Mouse (Mus musculus) thymus, postnatal 36 days (tissue): ENCODE data around the gene Lpin2.

ENCODE experiments used
- DNase-seq, 2 experiments: peaks; one replicate each; pipeline ENCODE4 v3.0.0; 2022; ENCODE audit warnings: mixed read lengths in 2 of 2

Lpin2 gene

DNA sequence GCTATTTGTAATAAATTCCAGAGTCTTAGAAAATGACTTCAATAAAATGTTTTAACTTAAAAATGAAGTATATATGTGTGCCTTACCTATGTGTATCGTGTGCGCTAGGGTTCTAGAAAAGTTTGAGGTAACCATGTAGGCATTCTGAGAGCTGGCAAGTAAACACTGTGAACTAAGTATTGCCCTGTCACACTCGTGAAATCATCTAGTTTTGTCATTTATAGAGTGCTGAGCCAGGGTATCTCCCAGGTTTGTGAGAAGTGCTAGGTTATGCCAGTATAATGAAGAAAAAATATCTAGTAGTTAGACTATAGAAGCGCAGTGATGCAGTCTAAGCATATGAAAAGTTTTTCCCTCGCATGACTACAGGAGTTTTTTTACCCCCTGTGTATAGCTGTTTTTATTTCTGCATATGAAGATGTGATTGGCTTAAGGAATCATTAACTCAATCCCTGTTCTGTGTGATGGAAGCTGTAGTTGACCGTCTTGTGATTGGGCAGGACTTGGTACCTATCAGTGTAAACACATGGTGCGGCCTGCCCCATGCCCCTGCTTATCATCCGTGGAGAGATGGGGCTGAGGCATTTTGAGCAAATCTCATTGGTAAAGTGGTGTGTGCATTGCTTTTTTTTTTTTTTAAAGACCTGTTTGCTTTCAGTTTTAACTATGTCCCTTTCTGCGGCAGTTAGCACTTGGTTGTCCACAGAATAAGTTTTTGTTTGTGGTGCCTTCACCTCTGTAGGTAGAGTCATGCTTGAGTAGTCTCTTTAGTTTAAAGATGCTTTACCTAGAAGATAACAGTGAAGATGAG is 21.8 kb downstream of the Lpin2 start:
- DNase-seq, result no peak

DNA sequence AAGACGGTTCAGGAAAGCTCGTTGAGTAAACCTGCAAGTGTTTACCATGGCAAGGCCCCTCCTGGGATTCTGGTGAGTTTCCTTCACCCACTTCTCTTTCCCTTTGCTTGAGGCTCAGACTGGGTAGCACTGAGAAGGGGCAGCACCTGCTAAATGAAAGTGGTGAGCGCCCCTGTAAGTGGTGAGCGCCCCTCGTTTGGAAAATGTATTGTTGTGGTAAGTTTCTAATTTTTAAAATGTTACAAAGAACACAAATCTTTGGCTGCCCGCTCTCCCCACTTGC is 22.4 kb downstream of the Lpin2 start:
- no peak for DNase-seq

DNA sequence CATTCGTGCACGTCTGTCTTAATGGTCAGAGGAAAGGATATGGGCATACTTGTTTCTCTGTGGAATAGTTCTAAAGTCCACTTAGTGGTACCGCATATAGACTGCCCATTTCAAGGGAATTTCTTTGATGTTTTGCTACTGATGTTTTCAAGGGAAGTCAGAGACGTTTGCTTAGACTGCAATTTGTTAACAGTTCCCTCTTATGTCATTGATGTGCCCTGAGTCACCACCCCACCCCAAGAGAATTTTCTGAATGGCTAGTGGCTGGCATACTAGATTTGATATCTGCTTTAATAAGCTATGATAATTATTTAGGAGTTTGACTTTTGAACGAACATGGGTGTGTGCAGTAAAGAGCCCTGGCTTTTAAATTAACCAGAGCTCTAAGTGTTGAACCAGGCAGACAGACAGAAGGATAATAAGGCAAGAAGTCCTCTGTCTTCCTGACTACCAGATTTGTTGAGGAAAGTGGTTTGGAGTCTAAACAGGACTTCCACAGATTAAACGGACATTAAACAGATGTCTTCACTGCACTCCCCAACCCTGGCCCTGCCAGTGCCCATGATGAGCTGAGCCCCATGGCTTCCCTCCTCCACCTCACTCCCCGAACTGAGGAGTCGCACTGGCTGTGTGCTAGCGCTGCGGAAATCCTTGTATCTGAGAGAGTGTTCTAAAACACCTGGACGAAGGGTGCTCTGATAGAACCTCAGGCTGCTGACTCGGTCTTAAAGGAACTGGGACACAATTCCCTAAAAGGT is 24.0 kb downstream of the Lpin2 start:
- DNase-seq, result no peak

DNA sequence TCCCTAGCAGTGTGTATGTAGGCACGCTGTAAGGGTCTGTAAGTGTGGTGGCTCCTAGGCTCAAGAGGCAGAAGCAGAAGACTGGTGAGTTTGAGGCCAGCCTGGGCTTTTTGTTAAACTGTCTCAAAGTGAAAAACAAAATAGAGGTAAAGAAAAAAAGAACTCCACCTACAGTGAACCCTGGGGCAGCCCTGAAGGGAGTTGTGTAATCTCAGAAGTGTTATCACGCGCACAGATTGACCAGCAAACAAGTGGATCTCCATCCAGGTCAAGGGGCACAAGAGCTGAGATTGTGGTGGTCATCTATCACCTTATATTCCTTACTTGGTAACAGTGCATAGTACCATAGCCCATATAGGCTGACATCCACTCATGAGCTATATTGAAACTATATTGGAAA is 24.9 kb downstream of the Lpin2 start:
- no peak for DNase-seq

DNA sequence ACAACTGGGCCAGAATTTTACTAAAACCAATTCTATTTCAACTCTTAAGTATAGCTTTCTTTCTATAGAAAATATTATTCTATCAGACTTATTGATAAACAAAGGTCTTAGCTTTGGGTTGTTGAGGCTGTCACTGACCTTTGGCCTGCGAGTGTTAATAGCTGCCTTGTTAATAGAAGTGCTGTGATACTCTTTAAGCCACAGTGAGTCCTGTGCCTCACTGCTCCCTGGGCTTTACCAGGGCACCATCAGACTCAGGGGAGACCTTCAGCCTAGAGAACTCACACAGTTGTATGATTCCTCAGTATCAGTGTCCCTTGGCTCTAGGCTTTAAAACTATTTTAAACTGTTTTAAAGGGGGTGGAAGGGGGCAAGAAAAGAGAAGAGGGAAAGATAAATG is 26.0 kb downstream of the Lpin2 start:
- DNase-seq, result no peak

DNA sequence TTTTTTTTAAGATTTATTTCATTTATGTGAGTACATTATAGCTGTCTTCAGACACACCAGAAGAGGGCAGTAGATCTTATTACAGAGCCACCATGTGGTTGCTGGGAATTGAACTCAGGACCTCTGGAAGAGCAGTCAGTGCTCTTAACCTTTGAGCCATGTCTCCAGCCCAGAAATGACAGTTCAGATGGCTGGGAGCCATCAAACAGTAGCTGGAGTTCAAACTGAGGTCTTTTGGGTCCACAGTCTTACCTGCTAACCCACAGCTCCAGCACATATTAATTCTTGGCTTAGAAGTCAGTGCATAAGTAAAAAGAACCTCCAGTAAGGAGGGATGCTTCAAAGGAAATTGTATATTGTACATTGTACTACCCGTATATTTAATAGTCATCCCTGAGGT is 26.6 kb downstream of the Lpin2 start:
- DNase-seq, result no peak

DNA sequence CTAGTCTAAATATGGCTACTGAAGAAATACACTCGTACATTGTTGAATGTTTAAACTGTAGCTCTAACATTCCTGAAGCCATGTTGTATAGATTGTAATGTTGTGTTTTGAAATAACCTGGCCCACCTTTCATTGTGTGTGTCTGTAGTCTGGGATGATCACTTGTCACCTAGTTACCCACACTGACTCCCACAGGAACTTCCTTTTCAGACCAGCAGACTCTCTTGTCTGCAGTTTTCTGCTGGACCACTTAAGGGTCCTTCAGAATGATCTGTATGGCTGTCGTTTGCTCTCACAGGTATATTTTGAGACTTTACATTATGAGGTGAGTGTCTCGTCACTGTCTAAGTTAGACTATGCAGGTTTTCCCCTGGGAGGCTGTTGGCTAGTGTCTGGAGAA is 27.6 kb downstream of the Lpin2 start:
- no peak for DNase-seq

DNA sequence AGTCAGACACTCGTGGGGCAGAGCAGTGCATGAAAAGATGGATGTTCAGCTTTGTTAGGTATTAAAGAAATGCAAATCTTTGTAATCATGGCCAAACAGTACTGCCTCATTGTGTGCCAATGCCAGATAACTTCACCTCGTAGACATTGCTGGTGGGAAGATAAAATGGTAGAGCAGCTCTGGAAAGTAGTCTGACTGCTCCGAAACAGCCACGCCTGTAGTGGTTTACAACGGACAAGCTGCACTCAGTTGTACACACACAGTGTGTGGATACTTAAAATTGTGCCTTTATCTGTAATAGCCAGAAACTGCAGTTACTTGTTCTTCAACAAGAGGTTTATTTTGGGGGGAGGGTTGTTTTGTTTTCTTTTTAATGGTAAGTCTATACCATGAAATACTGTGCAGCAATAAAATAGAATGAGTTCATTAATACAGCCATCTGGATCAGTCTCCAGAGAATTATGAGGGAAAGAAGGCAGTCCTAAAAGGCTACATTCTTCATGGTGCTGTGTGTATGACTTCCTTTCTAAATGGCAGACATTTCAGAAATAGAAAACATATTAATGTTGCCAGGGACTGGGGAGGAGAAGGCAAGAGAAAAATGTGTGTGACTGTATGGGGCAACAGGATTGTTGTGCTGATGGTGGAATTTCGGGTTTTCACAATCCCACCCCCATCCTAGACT is 29.7 kb downstream of the Lpin2 start:
- DNase-seq, result no peak

DNA sequence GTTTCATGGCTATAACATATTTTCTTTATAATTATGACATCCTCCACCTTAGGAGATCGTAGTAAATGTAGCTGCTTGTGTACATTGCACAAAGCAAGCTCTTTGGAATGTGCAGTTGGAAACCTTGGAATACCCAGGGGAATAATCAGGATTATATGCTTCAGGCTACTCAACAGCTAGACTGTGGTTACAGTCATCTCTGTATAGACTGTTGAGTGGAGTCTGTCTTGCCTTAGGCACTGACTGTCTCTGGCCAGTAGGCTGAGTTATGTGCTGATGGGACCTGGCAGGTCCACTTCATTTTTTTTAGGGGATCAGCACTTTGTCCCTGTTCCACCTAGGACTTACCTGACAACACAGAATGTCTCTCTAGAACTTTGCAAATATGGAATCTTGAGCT is 31.3 kb downstream of the Lpin2 start:
- DNase-seq, result no peak

DNA sequence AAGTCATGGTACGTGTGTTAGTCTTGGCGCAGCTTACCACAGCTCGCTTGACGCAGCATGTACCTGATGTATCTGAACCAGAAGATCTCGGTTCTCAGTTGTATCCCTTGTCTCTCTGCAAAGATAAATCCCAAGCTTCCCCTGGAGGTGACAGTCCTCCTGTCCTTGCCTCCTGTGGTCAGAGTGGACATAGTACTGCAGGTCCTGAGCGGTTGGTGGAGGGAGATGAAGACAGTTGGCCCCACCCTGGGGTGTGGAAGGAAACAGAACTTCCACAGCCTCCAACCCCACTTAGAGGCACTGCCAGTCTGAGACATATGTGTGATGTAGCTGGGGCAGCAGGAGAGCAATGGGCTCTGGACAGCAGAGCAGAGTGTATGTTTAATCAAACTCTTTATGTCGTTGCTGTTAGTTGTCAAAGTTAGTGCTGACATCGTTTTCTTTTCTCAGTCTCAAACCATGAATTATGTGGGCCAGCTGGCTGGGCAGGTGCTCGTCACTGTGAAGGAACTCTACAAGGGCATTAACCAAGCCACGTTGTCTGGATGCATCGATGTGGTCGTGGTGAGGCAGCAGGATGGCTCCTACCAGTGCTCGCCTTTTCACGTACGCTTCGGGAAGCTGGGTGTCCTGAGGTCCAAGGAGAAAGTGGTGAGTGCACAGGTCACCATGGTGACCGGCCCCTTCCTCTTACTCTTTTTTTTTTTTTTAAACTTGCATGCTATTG is 32.3 kb downstream of the Lpin2 start:
- DNase-seq, result no peak

DNA sequence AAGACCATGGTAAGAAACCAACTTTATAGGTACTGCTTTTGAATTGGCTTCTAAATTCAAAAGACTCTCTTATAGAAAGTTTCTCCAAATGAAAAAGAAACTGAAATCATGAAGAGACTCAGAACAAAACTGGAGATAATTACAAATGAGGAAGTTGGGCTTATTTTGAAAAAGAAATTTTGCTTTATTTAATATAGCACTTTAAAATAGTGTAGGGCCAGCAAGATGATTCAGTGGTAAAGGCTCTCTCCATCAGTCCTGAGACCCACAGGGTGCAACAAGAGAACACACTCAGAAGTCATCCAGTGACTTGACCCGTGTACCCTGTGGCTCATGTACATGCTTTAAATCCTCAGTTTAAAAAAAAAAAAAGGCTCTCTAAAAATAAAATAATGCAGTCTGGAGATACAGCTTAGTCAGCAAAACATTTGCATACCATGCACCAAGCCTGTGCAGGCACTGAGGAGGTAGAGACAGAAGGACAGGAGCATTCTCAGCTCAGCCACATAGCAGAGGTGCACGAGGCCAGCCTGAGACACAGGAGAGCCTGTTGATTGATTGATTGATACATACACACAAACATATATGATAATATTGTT is 33.0 kb downstream of the Lpin2 start:
- no peak for DNase-seq

DNA sequence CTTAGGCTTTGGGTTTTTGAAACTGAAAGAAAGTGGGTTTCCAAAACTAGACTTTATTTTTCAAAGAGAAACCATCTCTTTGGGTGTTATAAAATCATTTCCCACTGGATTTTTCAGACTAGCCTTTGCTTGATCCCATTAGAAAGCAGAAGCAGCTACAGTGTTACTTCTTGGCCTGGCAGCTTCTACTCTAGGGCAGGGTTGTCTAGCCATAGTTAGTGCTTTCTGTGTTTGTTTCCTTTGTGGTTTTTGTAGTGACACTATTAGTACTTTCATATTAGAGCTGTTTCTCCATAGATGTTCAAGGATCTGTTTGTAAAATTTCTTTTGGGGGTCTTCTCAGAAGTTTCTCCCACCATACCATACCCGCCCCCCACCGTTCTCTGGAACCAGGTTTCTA is 33.9 kb downstream of the Lpin2 start:
- no peak for DNase-seq

DNA sequence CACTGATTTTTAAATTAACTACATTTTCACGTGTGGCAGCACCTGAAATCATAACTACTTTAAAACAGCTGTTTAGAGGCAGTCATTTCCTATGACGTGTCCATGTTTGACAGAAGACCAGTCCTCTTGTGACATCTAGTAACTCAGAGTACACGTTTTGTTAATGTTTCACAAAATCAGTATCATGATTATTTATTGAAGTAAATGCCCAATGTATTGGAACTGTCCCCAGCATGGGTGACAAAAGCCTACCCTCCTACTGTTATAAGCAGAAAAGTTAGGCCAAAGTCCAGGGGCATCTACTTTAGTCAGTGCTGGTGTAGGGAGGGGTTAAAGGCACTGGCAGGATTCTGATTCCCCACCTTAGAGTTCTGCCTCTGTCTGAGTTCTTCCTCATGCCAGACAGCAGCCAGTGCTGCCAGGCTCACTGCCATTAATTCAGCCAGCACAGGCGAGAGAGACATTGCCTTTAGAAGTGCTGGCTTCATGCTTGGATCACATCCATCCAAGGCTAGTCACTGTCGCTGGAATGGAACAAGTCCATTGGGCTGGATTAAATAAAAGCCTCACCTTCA is 34.8 kb downstream of the Lpin2 start:
- no peak for DNase-seq

DNA sequence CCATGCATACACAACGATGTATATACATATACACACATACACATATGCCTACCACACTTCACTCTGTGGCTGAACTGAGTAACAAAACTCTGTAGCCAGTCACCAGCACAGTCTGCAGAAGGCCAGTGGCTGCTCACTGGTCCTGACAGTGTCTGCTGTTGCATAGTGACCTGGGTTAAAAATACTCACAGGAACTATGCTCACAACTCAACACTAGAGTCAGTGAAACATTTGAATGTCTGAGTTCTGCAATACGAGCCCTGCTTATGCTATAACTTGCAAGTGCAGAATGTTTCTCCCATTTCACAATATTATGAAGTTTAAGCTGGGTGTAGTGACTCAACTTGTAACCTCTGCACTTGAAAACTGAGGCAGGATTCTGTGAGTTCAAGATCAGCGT is 39.0 kb downstream of the Lpin2 start:
- no peak for DNase-seq

DNA sequence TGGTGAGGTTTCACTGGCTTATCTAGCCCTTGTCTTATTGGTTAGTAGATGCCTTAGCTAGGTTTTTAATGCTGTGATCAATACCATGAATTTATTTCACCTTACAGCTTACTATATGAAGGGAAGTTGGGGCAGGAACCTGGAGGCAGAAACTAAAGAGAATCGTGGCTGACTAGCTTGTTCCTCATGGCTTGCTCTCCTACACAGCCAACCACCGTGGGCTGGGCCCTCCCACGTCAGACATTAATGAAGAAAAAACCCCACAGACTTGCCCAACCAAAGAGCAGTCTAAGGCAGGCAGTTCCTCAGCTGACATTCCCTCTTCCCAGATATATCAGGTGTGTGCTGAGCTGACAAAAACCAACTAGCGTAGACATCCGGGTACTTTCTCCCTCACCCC is 41.3 kb downstream of the Lpin2 start:
- no peak for DNase-seq

DNA sequence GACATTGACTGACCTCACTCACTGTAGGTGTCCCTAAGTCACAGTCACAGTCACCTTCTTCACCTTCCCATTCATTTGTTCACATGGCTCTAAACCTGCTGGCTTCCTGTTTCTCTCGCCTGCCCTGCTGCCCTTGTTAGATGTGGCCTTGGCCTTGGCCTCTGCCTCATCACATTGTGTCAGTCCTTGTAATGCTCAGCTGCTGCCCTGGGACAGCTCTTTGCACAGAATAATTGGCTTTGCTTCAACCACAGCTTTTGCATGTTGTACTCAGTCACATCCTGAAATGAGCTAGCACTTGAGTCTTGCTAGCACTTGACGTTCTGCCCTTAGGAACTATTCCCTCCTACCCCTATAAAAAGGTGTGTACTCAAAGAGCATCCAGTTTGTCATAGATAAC is 42.2 kb downstream of the Lpin2 start:
- DNase-seq, result no peak

DNA sequence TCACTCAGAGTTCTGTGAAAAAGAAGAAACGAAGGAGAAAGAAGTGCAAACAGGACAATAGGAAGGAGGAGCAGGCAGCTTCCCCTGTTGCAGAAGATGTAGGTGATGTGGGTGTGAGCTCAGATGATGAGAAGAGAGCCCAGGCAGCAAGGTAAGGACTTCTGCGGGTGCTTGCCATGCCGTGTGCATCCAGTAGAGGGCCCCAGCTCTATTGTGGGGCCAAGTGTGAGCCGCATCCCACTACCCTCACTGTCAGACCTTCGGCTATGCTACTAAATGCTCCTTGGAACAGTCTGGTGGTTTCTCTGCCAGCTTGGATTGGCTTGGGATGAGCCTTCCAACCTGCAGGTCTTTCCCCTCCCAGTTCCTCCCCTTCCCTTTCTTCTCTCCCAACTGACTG is 42.7 kb downstream of the Lpin2 start:
- DNase-seq, result peak; percentile 37 to 46

DNA sequence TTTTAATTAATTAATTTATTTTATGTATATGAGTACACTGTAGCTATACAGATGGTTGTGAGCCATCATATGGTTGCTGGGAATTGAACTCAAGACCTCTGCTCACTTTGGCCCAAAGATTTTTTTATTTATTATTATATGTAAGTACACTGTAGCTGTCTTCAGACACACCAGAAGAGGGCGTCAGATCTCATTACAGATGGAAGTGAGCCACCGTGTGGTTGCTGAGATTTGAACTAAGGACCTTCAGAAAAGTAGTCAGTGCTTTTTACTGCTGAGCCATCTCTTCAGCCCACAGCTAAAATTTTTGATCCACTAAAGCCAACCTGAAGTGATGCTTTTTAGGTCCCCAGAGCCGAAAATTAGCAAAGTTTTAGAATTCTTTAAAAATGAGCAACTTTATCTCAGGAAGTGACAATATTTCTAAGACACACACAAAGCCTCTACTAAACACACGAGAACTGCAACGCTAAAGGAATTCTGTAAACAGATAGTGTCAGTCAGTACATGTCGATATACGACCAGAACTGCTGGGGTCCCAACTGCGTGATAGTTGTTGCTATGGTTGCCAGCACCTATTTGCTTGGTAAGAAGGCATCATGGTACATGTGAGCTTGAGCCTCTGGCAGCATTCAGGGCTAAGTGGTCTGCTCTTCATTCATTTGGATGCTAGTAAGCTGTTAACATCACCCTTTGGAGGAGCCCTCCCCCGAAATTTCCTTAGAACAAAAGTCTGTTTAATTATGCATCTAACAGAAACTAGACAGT is 45.0 kb downstream of the Lpin2 start:
- no peak for DNase-seq

DNA sequence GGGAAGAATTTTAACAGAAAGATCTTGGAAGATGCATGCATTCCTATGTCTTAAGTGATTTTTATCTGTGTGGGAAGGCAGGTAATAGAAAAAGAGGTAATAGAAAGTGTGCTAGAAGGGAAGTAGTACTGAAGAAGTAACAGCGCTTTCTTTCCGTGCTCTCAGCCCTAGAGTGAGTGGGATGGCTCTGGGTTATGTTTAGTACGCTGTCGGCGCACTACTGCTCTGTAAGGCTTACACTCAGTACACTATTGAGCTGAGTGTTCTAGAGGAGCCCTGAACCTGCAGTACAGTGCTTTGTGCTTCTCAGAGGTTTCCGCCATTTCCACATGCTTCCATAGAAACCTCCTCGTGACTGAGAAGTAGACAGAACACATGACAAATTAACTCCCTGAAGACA is 46.3 kb downstream of the Lpin2 start:
- no peak for DNase-seq

DNA sequence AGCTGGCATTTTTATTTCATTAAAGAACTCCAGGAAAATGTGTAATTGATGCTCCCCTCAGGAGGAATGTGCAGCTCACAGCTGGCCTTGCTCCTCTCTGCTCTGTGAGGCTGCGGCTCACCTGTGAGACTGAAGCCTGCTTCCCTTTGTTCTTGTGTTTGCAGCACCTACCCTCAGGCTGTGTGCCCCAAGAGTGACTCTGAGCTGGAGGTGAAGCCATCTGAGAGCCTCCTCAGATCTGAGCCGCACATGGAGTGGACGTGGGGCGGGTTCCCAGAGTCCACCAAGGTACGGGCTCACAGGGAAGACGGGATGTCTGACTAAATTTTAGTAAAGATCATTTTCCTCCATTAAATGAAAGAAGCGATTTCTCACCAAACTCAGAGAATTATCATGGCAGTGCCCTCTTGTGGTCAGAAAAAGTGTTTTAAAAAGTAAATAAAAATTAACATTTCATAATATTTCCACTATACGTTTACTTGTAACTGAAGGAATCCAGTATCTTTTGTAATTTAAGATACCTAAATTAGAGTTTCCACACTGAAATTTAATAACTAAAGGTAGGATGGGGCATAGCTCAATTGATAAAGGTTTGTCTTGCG is 47.8 kb downstream of the Lpin2 start:
- no peak for DNase-seq

DNA sequence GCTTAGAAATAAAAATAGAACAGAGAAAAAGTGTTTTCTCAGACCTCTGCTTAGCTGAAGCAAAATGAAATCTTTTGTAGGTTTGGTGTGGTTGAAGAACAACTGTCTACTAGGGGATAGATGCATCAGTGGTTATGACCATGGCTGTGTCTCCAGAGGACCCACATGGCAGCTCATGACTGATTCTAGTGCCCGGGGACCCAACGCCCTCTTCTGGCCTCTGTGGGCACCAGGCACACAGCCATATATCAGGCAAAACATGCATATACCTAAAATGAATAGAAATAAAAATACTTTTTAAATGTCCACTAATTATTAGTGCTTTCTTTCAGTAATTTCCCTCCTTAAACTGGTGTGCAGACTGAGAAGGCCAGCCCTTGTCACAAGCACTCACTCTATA is 49.6 kb downstream of the Lpin2 start:
- no peak for DNase-seq

DNA sequence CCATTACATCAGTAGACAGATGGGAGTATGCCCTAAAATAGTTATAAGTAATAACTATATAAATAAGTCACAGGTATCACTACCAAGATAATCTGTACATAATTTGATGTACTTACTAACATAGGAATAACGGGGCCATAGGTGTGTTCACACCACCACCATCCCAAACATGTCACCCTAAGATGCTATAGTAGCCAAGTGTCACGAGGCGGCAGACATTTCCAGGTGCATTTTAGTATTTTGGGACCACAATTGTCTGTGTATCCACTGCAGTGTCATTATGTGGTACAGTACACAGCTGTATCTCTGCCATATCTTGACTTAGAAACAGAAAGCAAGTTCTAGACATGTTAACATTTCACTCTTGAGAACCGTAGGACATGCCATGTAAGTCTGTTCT is 50.9 kb downstream of the Lpin2 start:
- no peak for DNase-seq
